Mouse (Mus musculus): Measurements from ENCODE around the gene Dhdh. TPM values are rescaled to one million over a fixed set of nuclear protein-coding genes. Genes with fewer than 3 reads are reported as not detected.
A peak's percentile ranks its signal among the peaks of the same experiment; 100 is the strongest.
"Not testable (repeated sequence)": the region's sequence is repeated elsewhere in the genome, so short reads cannot be mapped to it uniquely, and the experiment has no call there.

The Dhdh gene
- polyA plus RNA-seq, 1 experiment from 2014 or later, result 3.0 TPM

DNA sequence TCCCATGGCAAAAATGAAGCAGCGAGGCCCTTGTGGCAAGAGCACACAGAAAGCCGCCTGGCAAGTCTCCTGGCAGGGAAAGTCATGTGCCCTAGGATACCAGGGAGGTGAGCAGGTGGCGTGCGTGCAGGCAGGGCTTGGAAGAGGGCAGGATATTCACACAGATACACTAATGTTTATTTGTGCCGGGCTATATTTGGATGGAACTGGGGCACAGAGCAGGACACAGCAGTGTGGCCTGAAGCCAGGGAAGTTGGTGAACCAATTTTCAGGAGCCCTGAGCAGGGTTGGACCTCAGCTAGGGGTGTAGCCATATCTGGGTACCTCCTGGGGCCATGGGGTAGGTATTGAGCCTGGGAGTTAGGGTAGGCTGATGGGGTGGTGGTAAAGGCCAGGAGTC, 4.3 kb upstream of the Dhdh start:
- WGBS, result 91% methylated on average over 5 of the region's 5 CpGs
- Histone ChIP-seq H3K9me3 (ENCODE audit: control insufficient read depth, low read length) (no peaks in the 10 kb centered on the region), H3K4me1 (replicated peaks; ENCODE audit: control insufficient read depth, insufficient read depth, low read length) (peaks cover 11% of the 10 kb centered on the region), H3K9ac (replicated peaks; ENCODE audit: low read depth, low read length) (no peak overlapping the region), H3K4me2 (ENCODE audit: low read length) (no peak overlapping the region), H3K27ac (ENCODE audit: low read length) (no peak overlapping the region), H3K4me3 (replicated peaks; ENCODE audit: low read length) (no peak overlapping the region), H3K36me3 (ENCODE audit: control insufficient read depth, insufficient read depth) (peaks cover 13% of the 10 kb centered on the region), H3K27me3 (replicated peaks; ENCODE audit: control insufficient read depth, insufficient read depth, low read length) (no peaks in the 10 kb centered on the region)
- ATAC-seq, result no peak

DNA sequence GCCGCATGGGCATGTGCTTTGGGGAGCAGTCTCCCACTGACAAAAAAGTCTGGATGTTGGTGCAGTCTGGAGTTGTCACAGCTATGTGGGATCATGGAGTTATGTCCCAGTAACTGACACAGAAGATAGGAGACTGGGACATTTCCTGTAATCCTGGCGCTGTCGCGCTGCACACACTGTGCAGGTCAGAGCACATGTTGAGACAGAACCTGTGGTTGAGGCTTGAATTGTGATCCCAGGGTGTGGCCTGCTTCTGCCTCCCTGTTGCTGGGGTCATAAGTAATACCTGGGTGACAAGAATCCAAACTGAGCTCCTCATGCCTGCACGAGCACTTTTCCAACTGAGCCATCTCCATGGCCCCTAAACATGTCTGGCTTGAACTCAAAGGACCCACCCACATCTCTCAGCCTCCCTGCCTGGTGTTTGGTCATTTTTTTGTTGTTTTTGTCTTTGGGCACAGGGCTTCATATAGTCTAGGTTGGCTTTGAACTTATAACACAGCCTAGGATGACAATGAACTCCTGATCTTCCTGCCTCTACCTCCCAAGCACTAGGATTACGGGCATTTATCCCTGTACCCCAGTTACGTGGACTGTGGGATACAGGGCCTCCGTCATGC, 3.7 kb upstream of the Dhdh start:
- 95% methylated on average over 8 of the region's 8 CpGs for WGBS
- no peak for ATAC-seq
- H3K36me3 ChIP-seq (ENCODE audit: control insufficient read depth, insufficient read depth), result peaks cover 13% of the 10 kb centered on the region

DNA sequence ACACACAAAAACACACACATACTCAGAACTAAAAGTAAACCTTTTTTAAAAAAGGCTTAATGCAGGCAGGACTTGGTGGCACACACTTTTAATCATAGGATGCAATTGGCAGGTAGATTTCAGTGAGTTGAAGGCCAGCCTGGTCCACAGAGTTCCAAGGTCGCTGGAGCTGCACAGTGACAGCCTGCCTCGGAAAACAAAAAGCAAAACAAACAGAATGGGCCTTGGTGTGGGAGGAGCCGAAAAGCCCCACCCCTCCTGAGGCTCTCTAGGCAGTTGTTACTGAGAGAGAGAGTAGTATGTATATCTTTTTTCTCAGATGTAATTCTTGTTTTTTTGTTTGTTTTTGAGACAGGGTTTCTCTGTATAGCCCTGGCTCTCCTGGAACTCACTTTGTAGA, 2.7 kb upstream of the Dhdh start:
- H3K27me3 ChIP-seq (replicated peaks; ENCODE audit: control insufficient read depth, insufficient read depth, low read length), result no peaks in the 10 kb centered on the region
- H3K4me2 ChIP-seq (ENCODE audit: low read length), result no peak overlapping the region
- peaks cover 10% of the 10 kb centered on the region for H3K36me3 ChIP-seq (ENCODE audit: control insufficient read depth, insufficient read depth)
- H3K9ac ChIP-seq (replicated peaks; ENCODE audit: low read depth, low read length), result no peak overlapping the region
- H3K4me1 ChIP-seq (replicated peaks; ENCODE audit: control insufficient read depth, insufficient read depth, low read length), result peaks cover 13% of the 10 kb centered on the region
- no peak for ATAC-seq
- no peaks in the 10 kb centered on the region for H3K9me3 ChIP-seq (ENCODE audit: control insufficient read depth, low read length)
- WGBS, result 23% methylated on average over 3 of the region's 3 CpGs
- H3K4me3 ChIP-seq (replicated peaks; ENCODE audit: low read length), result no peak overlapping the region
- no peak overlapping the region for H3K27ac ChIP-seq (ENCODE audit: low read length)

More for the DNA sequence above, 3.7 kb upstream of the Dhdh start:
- Histone ChIP-seq H3K4me3 (replicated peaks; ENCODE audit: low read length) (no peak overlapping the region), H3K9me3 (ENCODE audit: control insufficient read depth, low read length) (no peaks in the 10 kb centered on the region), H3K27me3 (replicated peaks; ENCODE audit: control insufficient read depth, insufficient read depth, low read length) (no peaks in the 10 kb centered on the region), H3K4me1 (replicated peaks; ENCODE audit: control insufficient read depth, insufficient read depth, low read length) (peaks cover 13% of the 10 kb centered on the region), H3K27ac (ENCODE audit: low read length) (no peak overlapping the region), H3K4me2 (ENCODE audit: low read length) (no peak overlapping the region), H3K9ac (replicated peaks; ENCODE audit: low read depth, low read length) (no peak overlapping the region)

DNA sequence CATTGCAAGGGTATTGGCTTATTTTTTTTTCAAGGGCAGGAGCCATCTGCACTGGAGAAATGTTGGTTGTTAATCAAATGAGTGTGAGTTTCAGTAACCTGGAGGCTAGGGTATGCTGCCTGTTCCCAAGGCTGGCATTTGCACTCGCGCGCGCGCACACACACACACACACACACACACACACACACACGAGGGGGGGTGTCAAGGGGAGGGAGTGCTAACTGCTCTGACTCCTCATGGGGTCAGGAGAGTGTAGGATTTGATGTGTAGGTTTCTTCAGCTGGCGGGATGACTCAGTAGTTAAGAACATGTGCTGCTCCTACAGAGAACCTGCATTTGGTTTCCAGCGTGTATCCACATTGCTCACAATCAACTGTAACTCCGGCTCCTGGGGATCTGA, 2.2 kb upstream of the Dhdh start:
- H3K9ac ChIP-seq (replicated peaks; ENCODE audit: low read depth, low read length), result no peak overlapping the region
- no peaks in the 10 kb centered on the region for H3K27me3 ChIP-seq (replicated peaks; ENCODE audit: control insufficient read depth, insufficient read depth, low read length)

DNA sequence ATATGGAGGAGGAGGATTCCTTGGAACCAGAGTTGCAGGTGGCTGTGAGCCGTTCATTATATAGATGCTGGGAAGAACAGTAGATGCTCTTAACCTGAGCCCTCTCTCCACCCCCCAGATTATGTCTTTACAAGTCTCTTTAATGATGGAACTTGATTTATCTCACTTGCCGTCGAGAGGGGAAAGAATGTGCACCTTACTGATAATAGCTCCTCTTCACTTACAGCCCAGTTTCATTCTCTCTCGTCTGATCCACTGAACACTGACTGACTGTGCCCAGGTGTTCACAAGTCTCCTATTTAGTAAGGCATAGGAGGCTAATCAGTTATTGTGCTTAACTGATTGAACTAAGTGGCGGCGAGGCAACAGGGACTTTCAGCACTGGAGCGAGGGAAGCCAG, 973 bp upstream of the Dhdh start:
- H3K27ac ChIP-seq (ENCODE audit: low read length), result no peak overlapping the region
- peaks cover 13% of the 10 kb centered on the region for H3K4me1 ChIP-seq (replicated peaks; ENCODE audit: control insufficient read depth, insufficient read depth, low read length)
- WGBS, result 82% methylated on average over 7 of the region's 7 CpGs
- H3K4me3 ChIP-seq (replicated peaks; ENCODE audit: low read length), result no peak overlapping the region
- H3K9me3 ChIP-seq (ENCODE audit: control insufficient read depth, low read length), result no peaks in the 10 kb centered on the region
- no peak overlapping the region for H3K4me2 ChIP-seq (ENCODE audit: low read length)
- H3K27me3 ChIP-seq (replicated peaks; ENCODE audit: control insufficient read depth, insufficient read depth, low read length), result no peaks in the 10 kb centered on the region
- no peak overlapping the region for H3K9ac ChIP-seq (replicated peaks; ENCODE audit: low read depth, low read length)
- ATAC-seq, result no peak
- peaks cover 8% of the 10 kb centered on the region for H3K36me3 ChIP-seq (ENCODE audit: control insufficient read depth, insufficient read depth)

More for the DNA sequence above, 2.2 kb upstream of the Dhdh start:
- ATAC-seq, result no peak
- WGBS, result 44% methylated on average over 9 of the region's 9 CpGs
- Histone ChIP-seq H3K9me3 (ENCODE audit: control insufficient read depth, low read length) (no peaks in the 10 kb centered on the region), H3K4me2 (ENCODE audit: low read length) (no peak overlapping the region), H3K36me3 (ENCODE audit: control insufficient read depth, insufficient read depth) (peaks cover 10% of the 10 kb centered on the region), H3K4me3 (replicated peaks; ENCODE audit: low read length) (no peak overlapping the region), H3K27ac (ENCODE audit: low read length) (no peak overlapping the region), H3K4me1 (replicated peaks; ENCODE audit: control insufficient read depth, insufficient read depth, low read length) (peaks cover 13% of the 10 kb centered on the region)

DNA sequence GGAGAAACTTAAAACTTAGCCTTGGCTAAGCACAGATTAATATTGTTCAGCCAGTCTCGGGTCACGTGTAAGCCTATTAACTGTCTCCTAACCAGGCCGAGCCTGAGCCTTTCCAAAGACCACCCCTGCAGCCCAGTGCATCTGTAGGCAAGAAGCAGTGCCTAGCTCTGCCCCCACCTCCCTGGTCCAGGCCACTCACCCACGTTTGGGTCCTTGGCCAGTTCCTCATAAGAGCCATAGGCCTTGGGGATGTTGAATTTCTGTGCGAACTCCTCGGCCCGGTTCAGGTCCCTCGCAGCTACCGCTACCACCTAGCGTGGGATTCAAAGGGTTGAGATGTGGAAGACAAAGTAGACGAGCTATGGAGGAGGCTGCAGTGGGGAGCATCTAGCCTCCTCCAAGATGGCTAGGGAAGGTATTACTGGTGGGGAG, 728 bp downstream of the Dhdh start:
- Histone ChIP-seq H3K4me1 (replicated peaks; ENCODE audit: control insufficient read depth, insufficient read depth, low read length) (peaks cover 13% of the 10 kb centered on the region), H3K36me3 (ENCODE audit: control insufficient read depth, insufficient read depth) (no peaks in the 10 kb centered on the region), H3K27me3 (replicated peaks; ENCODE audit: control insufficient read depth, insufficient read depth, low read length) (no peaks in the 10 kb centered on the region), H3K27ac (ENCODE audit: low read length) (peak overlapping the region; percentile 67), H3K4me3 (replicated peaks; ENCODE audit: low read length) (peak overlapping the region; percentile 48), H3K4me2 (ENCODE audit: low read length) (peak overlapping the region; percentile 66), H3K9ac (replicated peaks; ENCODE audit: low read depth, low read length) (peak overlapping the region; percentile 67), H3K9me3 (ENCODE audit: control insufficient read depth, low read length) (no peaks in the 10 kb centered on the region)
- ATAC-seq, result peak; percentile 58
- WGBS, result 15% methylated on average over 11 of the region's 11 CpGs

DNA sequence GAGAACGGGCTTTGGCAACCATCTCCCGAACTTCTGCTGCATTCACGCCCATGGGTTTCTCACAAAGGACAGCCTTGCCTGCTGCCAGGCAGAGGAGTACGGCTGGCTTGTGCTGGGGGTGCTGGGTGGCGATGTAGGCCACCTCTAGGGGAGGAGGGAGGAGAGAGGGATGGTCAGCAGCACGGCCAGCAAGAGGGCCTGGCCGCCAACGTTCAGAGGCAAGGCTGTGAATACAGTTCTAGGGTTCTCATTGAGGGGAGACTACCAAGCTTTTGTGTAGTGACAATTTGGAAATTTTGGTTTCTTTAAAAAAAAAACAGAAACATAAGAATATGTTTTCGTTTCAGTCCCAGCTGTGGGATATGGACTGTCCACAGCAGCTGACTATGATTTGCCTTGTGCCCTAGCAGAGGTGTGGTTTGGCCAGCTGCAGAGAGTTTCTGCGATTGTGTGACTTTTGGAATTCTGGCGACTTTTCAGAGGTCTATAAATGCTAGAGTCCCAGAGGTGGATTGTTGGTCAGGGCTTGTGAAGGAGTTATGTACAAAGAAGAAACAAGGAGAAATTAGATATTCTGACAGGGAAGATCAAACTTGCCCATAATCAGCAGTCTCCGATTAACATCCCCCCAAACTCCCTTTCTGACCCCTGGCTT, 1.7 kb downstream of the Dhdh start, which contains the start of gene Gm45808:
TSS of gene Gm45808 (minus strand) at position 51 of the 655 bp plus-strand sequence.
- WGBS, result 74% methylated on average over 12 of the region's 12 CpGs
- H3K27me3 ChIP-seq (replicated peaks; ENCODE audit: control insufficient read depth, insufficient read depth, low read length), result no peaks in the 10 kb centered on the region
- H3K9me3 ChIP-seq (ENCODE audit: control insufficient read depth, low read length), result no peaks in the 10 kb centered on the region
- no peak within 1 kb of the TSS for H3K27ac ChIP-seq (ENCODE audit: low read length)
- H3K4me1 ChIP-seq (replicated peaks; ENCODE audit: control insufficient read depth, insufficient read depth, low read length), result peaks cover 13% of the 10 kb centered on the region
- no peak within 1 kb of the TSS for H3K4me2 ChIP-seq (ENCODE audit: low read length)
- no peak within 1 kb of the TSS for H3K9ac ChIP-seq (replicated peaks; ENCODE audit: low read depth, low read length)
- ATAC-seq, result no peak
- H3K36me3 ChIP-seq (ENCODE audit: control insufficient read depth, insufficient read depth), result no peaks in the 10 kb centered on the region
- no peak within 1 kb of the TSS for H3K4me3 ChIP-seq (replicated peaks; ENCODE audit: low read length)

DNA sequence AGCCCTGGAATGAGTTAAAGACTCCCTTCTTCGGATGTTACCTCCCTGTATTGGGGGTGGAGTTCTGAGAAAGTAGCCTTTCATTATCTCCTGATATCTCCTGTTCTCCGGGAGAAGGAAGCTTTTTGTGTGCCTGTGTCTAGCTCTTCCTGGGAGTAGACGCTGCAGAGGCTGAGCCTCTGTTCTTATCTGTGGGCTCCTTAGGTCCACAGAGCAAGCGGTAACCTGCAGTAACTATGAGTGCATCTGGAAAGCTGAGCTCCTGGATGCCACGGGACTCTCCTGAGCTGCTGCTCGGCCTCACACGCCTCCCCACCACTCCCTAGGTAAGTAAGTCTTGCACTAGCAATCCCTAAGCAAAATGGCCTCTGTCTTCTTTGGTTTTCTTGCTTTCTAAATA, 2.4 kb downstream of the Dhdh start:
- H3K9me3 ChIP-seq (ENCODE audit: control insufficient read depth, low read length), result no peaks in the 10 kb centered on the region
- no peaks in the 10 kb centered on the region for H3K27me3 ChIP-seq (replicated peaks; ENCODE audit: control insufficient read depth, insufficient read depth, low read length)
- WGBS, result 79% methylated on average over 7 of the region's 7 CpGs
- H3K4me3 ChIP-seq (replicated peaks; ENCODE audit: low read length), result no peak overlapping the region
- no peak overlapping the region for H3K9ac ChIP-seq (replicated peaks; ENCODE audit: low read depth, low read length)
- no peak overlapping the region for H3K27ac ChIP-seq (ENCODE audit: low read length)
- no peak for ATAC-seq
- H3K36me3 ChIP-seq (ENCODE audit: control insufficient read depth, insufficient read depth), result no peaks in the 10 kb centered on the region
- peaks cover 13% of the 10 kb centered on the region for H3K4me1 ChIP-seq (replicated peaks; ENCODE audit: control insufficient read depth, insufficient read depth, low read length)
- H3K4me2 ChIP-seq (ENCODE audit: low read length), result no peak overlapping the region

DNA sequence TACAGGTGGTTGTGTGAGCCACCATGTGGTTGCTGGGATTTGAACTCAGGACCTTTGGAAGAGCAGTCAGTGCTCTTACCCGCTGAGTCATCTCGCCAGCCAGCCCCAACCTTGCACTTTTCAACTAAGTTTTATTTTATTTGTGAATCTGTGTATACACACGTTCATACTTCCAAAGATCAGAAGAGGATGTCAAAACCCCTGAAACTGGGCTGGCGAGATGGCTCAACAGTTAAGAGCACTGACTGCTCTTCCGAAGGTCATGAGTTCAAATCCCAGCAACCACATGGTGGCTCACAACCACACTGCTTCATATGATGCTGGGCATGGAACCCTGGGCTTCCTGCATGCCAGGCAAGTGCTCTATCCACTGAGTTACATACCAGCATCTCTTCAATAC, 3.6 kb downstream of the Dhdh start:
- not testable (repeated sequence) for H3K4me3 ChIP-seq (replicated peaks; ENCODE audit: low read length); H3K9ac ChIP-seq (replicated peaks; ENCODE audit: low read depth, low read length); H3K4me2 ChIP-seq (ENCODE audit: low read length); ATAC-seq; H3K27ac ChIP-seq (ENCODE audit: low read length); H3K27me3 ChIP-seq (replicated peaks; ENCODE audit: control insufficient read depth, insufficient read depth, low read length); H3K36me3 ChIP-seq (ENCODE audit: control insufficient read depth, insufficient read depth); H3K9me3 ChIP-seq (ENCODE audit: control insufficient read depth, low read length)
- peaks cover 13% of the 10 kb centered on the region for H3K4me1 ChIP-seq (replicated peaks; ENCODE audit: control insufficient read depth, insufficient read depth, low read length)
- 97% methylated on average over 5 of the region's 5 CpGs for WGBS

Data from forebrain, embryonic 16.5 days (tissue).